Mouse (Mus musculus): ENCODE results near the gene Nrxn2. TPM values are rescaled to one million over a fixed set of nuclear protein-coding genes. Genes with fewer than 3 reads are reported as not detected.
A peak's percentile ranks its signal among the peaks of the same experiment; 100 is the strongest.

Gene Nrxn2
- polyA plus RNA-seq, 2 experiments = 2.6 to 3.6 TPM

GRCm38 (mm10) chr19:6553819-6554582 lies 135.5 kb downstream of the Nrxn2 start:
- no peaks in the 10 kb centered on the region for H3K36me3 ChIP-seq (ENCODE audit: control insufficient read depth, insufficient read depth, low read length)
- no peak overlapping the region for H3K27ac ChIP-seq (replicated peaks; ENCODE audit: low read depth, low read length)
- H3K4me3 ChIP-seq (replicated peaks; ENCODE audit: low read length) = no peak overlapping the region
- H3K9me3 ChIP-seq (ENCODE audit: control insufficient read depth, low read length) = no peaks in the 10 kb centered on the region
- H3K4me1 ChIP-seq (ENCODE audit: control insufficient read depth, insufficient read depth, low read length) = no peaks in the 10 kb centered on the region
- H3K27me3 ChIP-seq (ENCODE audit: control insufficient read depth, insufficient read depth, low read length) = no peaks in the 10 kb centered on the region
- no peak overlapping the region for H3K4me2 ChIP-seq (replicated peaks; ENCODE audit: low read depth, low read length, severe bottlenecking)
- no peak for ATAC-seq (ENCODE audit: low FRiP score, low read depth)
- no peak for TF ChIP-seq POLR2A (IDR thresholded peaks at IDR 0.05; ENCODE audit: borderline replicate concordance, extremely low read depth, insufficient read depth, insufficient read length)
- no peak overlapping the region for H3K9ac ChIP-seq (ENCODE audit: low read depth, low read length, severe bottlenecking)
- WGBS = 27% methylated on average over 8 of the region's 8 CpGs
- no peak for DNase-seq (ENCODE audit: low spot score)

GRCm38 (mm10) chr19:6559576-6559975 lies 141.0 kb downstream of the Nrxn2 start:
- TF ChIP-seq POLR2A (IDR thresholded peaks at IDR 0.05; ENCODE audit: borderline replicate concordance, extremely low read depth, insufficient read depth, insufficient read length) = no peak
- H3K4me2 ChIP-seq (replicated peaks; ENCODE audit: low read depth, low read length, severe bottlenecking) = no peak overlapping the region
- DNase-seq (ENCODE audit: low spot score) (no peak), ATAC-seq (ENCODE audit: low FRiP score, low read depth) (no peak)
- H3K27me3 ChIP-seq (ENCODE audit: control insufficient read depth, insufficient read depth, low read length) = no peaks in the 10 kb centered on the region
- H3K27ac ChIP-seq (replicated peaks; ENCODE audit: low read depth, low read length) = no peak overlapping the region
- no peaks in the 10 kb centered on the region for H3K36me3 ChIP-seq (ENCODE audit: control insufficient read depth, insufficient read depth, low read length)
- H3K9me3 ChIP-seq (ENCODE audit: control insufficient read depth, low read length) = no peaks in the 10 kb centered on the region
- H3K4me1 ChIP-seq (ENCODE audit: control insufficient read depth, insufficient read depth, low read length) = no peaks in the 10 kb centered on the region
- WGBS = 55% methylated on average over 4 of the region's 4 CpGs
- no peak overlapping the region for H3K9ac ChIP-seq (ENCODE audit: low read depth, low read length, severe bottlenecking)
- H3K4me3 ChIP-seq (replicated peaks; ENCODE audit: low read length) = no peak overlapping the region

GRCm38 (mm10) chr19:6560246-6560815 lies 141.8 kb downstream of the Nrxn2 start:
- Histone ChIP-seq H3K27ac (replicated peaks; ENCODE audit: low read depth, low read length) (no peak overlapping the region), H3K4me2 (replicated peaks; ENCODE audit: low read depth, low read length, severe bottlenecking) (no peak overlapping the region), H3K4me1 (ENCODE audit: control insufficient read depth, insufficient read depth, low read length) (no peaks in the 10 kb centered on the region), H3K36me3 (ENCODE audit: control insufficient read depth, insufficient read depth, low read length) (no peaks in the 10 kb centered on the region), H3K4me3 (replicated peaks; ENCODE audit: low read length) (no peak overlapping the region), H3K9me3 (ENCODE audit: control insufficient read depth, low read length) (no peaks in the 10 kb centered on the region), H3K9ac (ENCODE audit: low read depth, low read length, severe bottlenecking) (no peak overlapping the region), H3K27me3 (ENCODE audit: control insufficient read depth, insufficient read depth, low read length) (no peaks in the 10 kb centered on the region)
- ATAC-seq (ENCODE audit: low FRiP score, low read depth) = 0 out of 2 replicates have a peak, but pooled peaks have one; percentile 23
- 45% methylated on average over 7 of the region's 7 CpGs for WGBS
- no peak for DNase-seq (ENCODE audit: low spot score)
- TF ChIP-seq POLR2A (IDR thresholded peaks at IDR 0.05; ENCODE audit: borderline replicate concordance, extremely low read depth, insufficient read depth, insufficient read length) = no peak

- Histone ChIP-seq H3K27me3 (ENCODE audit: control insufficient read depth, insufficient read depth, low read length) (no peaks in the 10 kb centered on the region), H3K36me3 (ENCODE audit: control insufficient read depth, insufficient read depth, low read length) (no peaks in the 10 kb centered on the region), H3K4me3 (replicated peaks; ENCODE audit: low read length) (no peak overlapping the region), H3K27ac (replicated peaks; ENCODE audit: low read depth, low read length) (no peak overlapping the region), H3K9ac (ENCODE audit: low read depth, low read length, severe bottlenecking) (no peak overlapping the region), H3K4me2 (replicated peaks; ENCODE audit: low read depth, low read length, severe bottlenecking) (no peak overlapping the region), H3K4me1 (ENCODE audit: control insufficient read depth, insufficient read depth, low read length) (no peaks in the 10 kb centered on the region), H3K9me3 (ENCODE audit: control insufficient read depth, low read length) (no peaks in the 10 kb centered on the region)
- no peak for ATAC-seq (ENCODE audit: low FRiP score, low read depth)
- no peak for TF ChIP-seq POLR2A (IDR thresholded peaks at IDR 0.05; ENCODE audit: borderline replicate concordance, extremely low read depth, insufficient read depth, insufficient read length)
- 79% methylated on average over 6 of the region's 6 CpGs for WGBS
- no peak for DNase-seq (ENCODE audit: low spot score)
Observed at GRCm38 (mm10) chr19:6565136-6565535, 146.6 kb downstream of the Nrxn2 start.

- H3K4me3 ChIP-seq (replicated peaks; ENCODE audit: low read length) = no peak overlapping the region
- H3K27ac ChIP-seq (replicated peaks; ENCODE audit: low read depth, low read length) = no peak overlapping the region
- H3K27me3 ChIP-seq (ENCODE audit: control insufficient read depth, insufficient read depth, low read length) = no peaks in the 10 kb centered on the region
- H3K9ac ChIP-seq (ENCODE audit: low read depth, low read length, severe bottlenecking) = no peak overlapping the region
- H3K9me3 ChIP-seq (ENCODE audit: control insufficient read depth, low read length) = no peaks in the 10 kb centered on the region
- TF ChIP-seq POLR2A (IDR thresholded peaks at IDR 0.05; ENCODE audit: borderline replicate concordance, extremely low read depth, insufficient read depth, insufficient read length) = no peak
- ATAC-seq (ENCODE audit: low FRiP score, low read depth) (no peak), DNase-seq (ENCODE audit: low spot score) (no peak)
- H3K4me2 ChIP-seq (replicated peaks; ENCODE audit: low read depth, low read length, severe bottlenecking) = no peak overlapping the region
- H3K4me1 ChIP-seq (ENCODE audit: control insufficient read depth, insufficient read depth, low read length) = no peaks in the 10 kb centered on the region
- 94% methylated on average over 2 of the region's 2 CpGs for WGBS
- no peaks in the 10 kb centered on the region for H3K36me3 ChIP-seq (ENCODE audit: control insufficient read depth, insufficient read depth, low read length)
Observed at GRCm38 (mm10) chr19:6566450-6566849, 147.9 kb downstream of the Nrxn2 start.

All from limb, embryonic 14.5 days (tissue).